Mouse (Mus musculus): ENCODE measurements around the gene Ap3d1.

DNA sequence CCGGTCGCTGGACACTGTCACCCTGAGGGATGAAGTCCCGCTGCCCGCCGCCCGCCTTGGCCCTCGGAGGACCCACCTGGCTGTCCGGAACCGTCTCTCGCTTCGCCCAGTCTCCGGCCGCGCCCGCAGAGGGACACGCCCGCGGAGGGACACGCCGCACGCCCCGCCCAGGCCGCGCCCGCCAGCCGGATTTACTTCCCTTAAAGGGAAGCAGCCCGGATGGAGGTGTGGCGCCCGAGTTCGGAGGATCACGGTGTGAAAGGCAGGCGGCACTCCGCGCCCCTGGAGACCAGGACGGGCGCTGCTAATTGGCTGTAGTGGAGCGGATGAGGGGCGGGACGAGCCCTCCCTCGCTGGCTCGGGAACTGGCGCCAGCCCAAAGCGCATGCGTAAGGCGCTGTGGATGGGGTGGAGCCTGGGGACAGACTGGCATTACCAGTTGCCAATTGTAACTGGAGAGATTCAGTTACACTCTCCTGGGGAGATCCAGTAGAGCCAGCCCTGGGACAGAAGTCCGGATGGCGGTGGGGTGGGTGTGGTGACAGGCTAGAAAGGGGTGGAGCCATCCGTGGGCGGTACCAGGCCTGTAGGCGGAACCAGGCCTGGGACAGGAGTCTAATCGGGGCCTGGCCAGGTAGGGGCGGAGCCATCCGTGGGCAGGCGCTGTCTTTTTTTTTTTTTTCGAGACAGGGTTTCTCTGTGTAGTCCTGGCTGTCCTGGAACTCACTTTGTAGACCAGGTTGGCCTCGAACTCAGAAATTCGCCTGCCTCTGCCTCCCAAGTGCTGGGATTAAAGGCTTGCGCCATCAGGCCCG is 40.1 kb downstream of the Ap3d1 start, which contains the start of the genes Mob3a and Izumo4:
- TF ChIP-seq CTCF (IDR thresholded peaks at IDR 0.05; ENCODE audit: low read depth, low read length), result no peak
- 0 out of 2 replicates have a peak, but pooled peaks have one; percentile 5 for TF ChIP-seq POLR2A (IDR thresholded peaks at IDR 0.05; ENCODE audit: borderline replicate concordance, low read depth, low read length)

All from bone marrow macrophage, adult 2 months (primary cell).